13 mouse cellular contexts compared by ENCODE assay signal in the genomic region with DNA sequence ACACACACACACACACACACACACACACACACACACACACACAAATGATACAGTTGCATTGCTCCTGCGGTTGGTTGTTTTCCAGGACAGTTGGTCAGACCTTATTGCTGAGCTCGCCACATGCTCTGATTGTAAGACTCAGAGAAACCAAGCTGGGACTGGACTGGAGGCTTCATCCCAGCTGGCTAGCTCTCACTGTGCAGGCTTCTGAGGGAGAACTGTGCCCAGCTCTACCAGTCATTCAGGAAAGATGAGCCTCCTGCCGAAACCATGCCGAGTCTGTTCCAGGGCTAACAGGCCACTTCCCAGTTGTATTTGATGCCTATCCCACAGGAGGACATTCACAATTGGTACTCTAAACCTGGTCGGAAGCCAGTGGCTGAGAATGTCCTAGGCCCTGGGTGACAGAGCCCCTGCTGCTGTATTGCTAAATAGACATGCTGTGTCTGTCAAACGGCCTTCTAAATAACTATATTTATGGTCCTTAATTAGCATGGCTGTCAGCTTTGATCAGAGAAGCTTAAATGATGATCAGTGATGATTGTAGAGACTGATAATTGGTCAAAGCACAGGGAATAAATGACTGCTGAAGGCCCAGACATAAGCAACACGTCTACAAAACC.
A peak's percentile ranks its signal among the peaks of the same experiment; 100 is the strongest.
DNase-seq lines count a peak whose midpoint lies in the region; ATAC-seq and TF ChIP-seq lines count a peak whose summit lies in the region.
"Had no signal": no experiment of that assay in that cellular context is flagged by ENCODE, and none has a peak within 500 bp of the region (broad histone marks: within the 10 kb centered on the region; RNA-seq: fewer than 3 reads in every experiment).

No protein-coding gene starts in this region.

- no peak for TF ChIP-seq CTCF in brain, embryonic 14.5 days (IDR thresholded peaks at IDR 0.05; ENCODE audit: borderline replicate concordance, extremely low read depth, insufficient read depth, insufficient read length)

- peak; percentile 46 for ATAC-seq in forebrain, embryonic 12.5 days (ENCODE audit: low FRiP score)
- no peak for ATAC-seq in midbrain, embryonic 14.5 days (ENCODE audit: low FRiP score, low TSS enrichment)
- ATAC-seq: CD4-positive, CD25-positive, alpha-beta regulatory T cell, adult 4 months; Patski had no signal

- intact Hi-C loops in gastrocnemius, postnatal 14 days (cut with DNase I; ENCODE audit: low total_unique reads), result no loop called here

- no peak overlapping the region for H3K4me3 ChIP-seq in forebrain, embryonic 12.5 days (replicated peaks)
- no peak overlapping the region for H3K4me3 ChIP-seq in midbrain, embryonic 14.5 days (replicated peaks; ENCODE audit: low read depth, low read length)
- H3K4me3 ChIP-seq in limb, embryonic 10.5 days, result no peak overlapping the region

- no peaks in the 10 kb centered on the region for H3K4me1 ChIP-seq in forebrain, embryonic 12.5 days
- no peaks in the 10 kb centered on the region for H3K4me1 ChIP-seq in midbrain, embryonic 14.5 days (ENCODE audit: control insufficient read depth, insufficient read depth, low read length)
- no peaks in the 10 kb centered on the region for H3K4me1 ChIP-seq in limb, embryonic 10.5 days

- H3K9ac ChIP-seq in forebrain, embryonic 12.5 days, result no peak overlapping the region
- H3K9ac ChIP-seq in midbrain, embryonic 14.5 days (replicated peaks; ENCODE audit: low read length), result no peak overlapping the region

- H3K4me2 ChIP-seq in forebrain, embryonic 12.5 days, result no peak overlapping the region
- H3K4me2 ChIP-seq in midbrain, embryonic 14.5 days (ENCODE audit: low read length), result no peak overlapping the region

- no peaks in the 10 kb centered on the region for H3K9me3 ChIP-seq in forebrain, embryonic 12.5 days
- H3K9me3 ChIP-seq in midbrain, embryonic 14.5 days (ENCODE audit: control insufficient read depth, low read length), result no peaks in the 10 kb centered on the region
- no peaks in the 10 kb centered on the region for H3K9me3 ChIP-seq in limb, embryonic 10.5 days (replicated peaks)

- peak; percentile 21 for DNase-seq in gastrocnemius, postnatal 14 days
- no peak for DNase-seq in gastrocnemius, adult 8-10 months (ENCODE audit: low spot score in 2 of 2)
- peak; percentile 54 for DNase-seq in brain, embryonic 14.5 days (ENCODE audit: low read depth)
- peak; percentile 22 for DNase-seq in midbrain, embryonic 14.5 days
- no peak for DNase-seq in limb, embryonic 10.5 days (ENCODE audit: low spot score)
- DNase-seq in right cerebral cortex, postnatal 14 days, result no peak
- DNase-seq: adrenal gland, adult 8-10 months; kidney, adult 8-10 months had no signal

- WGBS in forebrain, embryonic 12.5 days, result 70% methylated on average over 7 of the region's 7 CpGs
- WGBS in midbrain, embryonic 14.5 days, result 54% methylated on average over 7 of the region's 7 CpGs
- WGBS in limb, embryonic 10.5 days, result 49% methylated on average over 7 of the region's 7 CpGs

- no peaks in the 10 kb centered on the region for H3K27me3 ChIP-seq in forebrain, embryonic 12.5 days
- H3K27me3 ChIP-seq in midbrain, embryonic 14.5 days (ENCODE audit: control insufficient read depth, insufficient read depth, low read length), result no peaks in the 10 kb centered on the region
- no peaks in the 10 kb centered on the region for H3K27me3 ChIP-seq in limb, embryonic 10.5 days (ENCODE audit: low read depth, poor library complexity, severe bottlenecking)
- H3K27me3 ChIP-seq: Patski had no signal

- H3K27ac ChIP-seq in forebrain, embryonic 12.5 days, result no peak overlapping the region
- H3K27ac ChIP-seq in midbrain, embryonic 14.5 days (replicated peaks; ENCODE audit: low read depth, low read length), result no peak overlapping the region
- no peak overlapping the region for H3K27ac ChIP-seq in limb, embryonic 10.5 days
- H3K27ac ChIP-seq: macrophage; stomach, postnatal 0 days had no signal

- TF ChIP-seq POLR2A in brain, embryonic 14.5 days (IDR thresholded peaks at IDR 0.05; ENCODE audit: borderline replicate concordance, extremely low read depth, insufficient read depth, insufficient read length, poor library complexity, severe bottlenecking), result no peak

- H3K36me3 ChIP-seq in forebrain, embryonic 12.5 days (replicated peaks), result no peaks in the 10 kb centered on the region
- H3K36me3 ChIP-seq in midbrain, embryonic 14.5 days (ENCODE audit: control insufficient read depth, insufficient read depth, low read length), result no peaks in the 10 kb centered on the region
- H3K36me3 ChIP-seq in limb, embryonic 10.5 days, result no peaks in the 10 kb centered on the region

Comparison
In these comparisons a context has a peak if more than half of its experiments do, and no peak if none do; other contexts are left out.
1. DNase-seq: peak in gastrocnemius, postnatal 14 days (single experiment), brain, embryonic 14.5 days (single experiment) and midbrain, embryonic 14.5 days (single experiment); none in gastrocnemius, adult 8-10 months (0 of 2), limb, embryonic 10.5 days (single experiment) and right cerebral cortex, postnatal 14 days (single experiment).